Mouse (Mus musculus): ENCODE results near the gene Ppp1r36. TPM values are rescaled to one million over a fixed set of nuclear protein-coding genes. Genes with fewer than 3 reads are reported as not detected.

Gene Ppp1r36
- total RNA-seq, 2 experiments from 2014 or later: 0.24 to 0.78 TPM

DNA sequence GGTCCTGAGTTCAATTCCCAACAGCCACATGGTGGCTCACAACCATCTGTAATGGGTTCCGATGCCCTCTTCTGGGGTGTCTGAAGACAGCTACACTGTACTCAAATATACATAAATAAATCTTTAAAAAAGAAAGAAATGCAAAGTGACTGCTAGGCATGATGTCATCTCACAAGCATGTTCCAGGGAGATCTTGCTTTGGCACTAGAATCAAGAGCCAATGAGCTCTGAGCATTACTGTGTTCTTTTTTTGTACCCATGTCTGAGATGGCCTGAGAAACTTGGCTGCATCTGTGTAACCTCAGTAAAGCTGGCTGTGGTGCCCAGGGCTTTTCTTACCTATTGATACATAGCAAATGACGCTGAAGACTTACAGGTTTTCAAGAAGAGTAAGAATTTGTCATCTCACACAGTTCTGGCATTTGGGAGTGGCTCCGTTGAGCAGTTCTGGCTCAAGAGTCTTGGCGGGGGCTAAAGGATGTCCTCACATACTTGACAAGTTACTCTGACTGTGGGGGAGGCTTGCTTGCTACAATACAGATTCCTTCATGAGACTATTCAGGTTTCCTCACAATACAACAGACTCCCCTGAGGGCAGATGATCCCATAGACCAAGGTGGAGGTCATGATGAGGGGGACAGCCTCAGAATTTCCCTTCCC lies 62.6 kb downstream of the Ppp1r36 start:
- intact Hi-C loops (cut with DNase I): loop anchor here (10.0 kb wide), 2 partner anchors 105 to 215 kb away; partner anchors contain the start of gene Zbtb1
- DNase-seq: peak; percentile 41 to 45

DNA sequence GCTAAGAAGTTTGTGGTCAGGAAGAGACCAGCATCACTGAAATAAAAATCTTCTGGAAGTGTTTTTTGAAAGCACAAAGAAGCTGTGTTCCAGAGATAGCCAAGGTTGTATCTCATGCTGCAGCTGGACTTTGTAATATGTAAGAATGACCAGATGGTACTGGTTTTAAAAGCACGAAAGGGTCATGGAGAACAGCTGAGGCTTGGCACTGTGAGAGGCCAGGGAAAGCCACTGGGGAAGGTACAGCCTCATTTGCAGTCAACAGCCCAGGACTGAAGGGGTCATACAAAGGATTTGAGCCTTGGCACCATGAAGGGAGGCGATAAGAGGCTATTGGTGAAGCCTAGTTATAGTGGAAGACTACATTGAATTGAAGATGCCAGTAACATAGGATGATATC lies 65.1 kb downstream of the Ppp1r36 start:
- intact Hi-C loops (cut with DNase I): no loop called here
- DNase-seq: peak; percentile 42 to 58

DNA sequence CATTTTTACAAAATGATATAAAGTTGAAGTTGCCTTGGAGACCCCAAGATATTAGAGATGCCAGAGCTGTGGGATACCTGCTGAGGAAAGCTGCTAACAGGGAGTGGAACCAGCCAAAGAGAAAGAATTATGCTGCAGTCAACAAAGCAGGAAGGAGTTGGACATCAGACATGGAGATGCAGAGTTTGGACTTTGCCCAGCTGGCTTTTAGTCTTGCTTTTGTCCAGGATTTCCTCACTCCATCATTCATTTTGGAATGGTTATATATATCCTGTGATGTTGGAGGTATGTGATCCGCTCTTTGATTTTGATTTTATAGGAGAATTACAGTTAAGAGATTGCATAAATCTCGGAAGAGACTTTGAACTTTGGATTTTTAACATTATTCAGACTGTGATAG lies 65.6 kb downstream of the Ppp1r36 start:
- DNase-seq: no peak

DNA sequence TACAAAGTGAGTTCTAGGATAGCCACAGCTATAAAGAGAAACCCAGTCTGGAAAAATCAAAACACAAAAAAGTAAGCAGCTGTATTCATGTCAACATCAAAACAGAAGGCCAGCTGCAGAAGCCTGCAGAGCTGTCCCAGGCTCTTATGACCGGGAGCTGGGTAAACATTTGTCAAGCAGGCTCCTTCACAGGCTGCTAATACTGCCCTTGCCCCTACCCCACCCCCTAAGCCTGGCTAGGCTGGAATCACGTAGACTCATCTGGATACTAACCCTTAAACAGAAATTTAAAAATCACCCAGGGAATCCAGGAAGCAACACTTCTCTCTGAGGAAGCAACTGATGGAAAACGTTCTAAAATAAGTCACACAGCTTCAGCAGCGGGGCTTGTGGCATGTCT lies 67.5 kb downstream of the Ppp1r36 start:
- intact Hi-C loops (cut with DNase I): no loop called here
- no peak for DNase-seq

More for the DNA sequence above, 65.6 kb downstream of the Ppp1r36 start:
- intact Hi-C loops (cut with DNase I): no loop called here

DNA sequence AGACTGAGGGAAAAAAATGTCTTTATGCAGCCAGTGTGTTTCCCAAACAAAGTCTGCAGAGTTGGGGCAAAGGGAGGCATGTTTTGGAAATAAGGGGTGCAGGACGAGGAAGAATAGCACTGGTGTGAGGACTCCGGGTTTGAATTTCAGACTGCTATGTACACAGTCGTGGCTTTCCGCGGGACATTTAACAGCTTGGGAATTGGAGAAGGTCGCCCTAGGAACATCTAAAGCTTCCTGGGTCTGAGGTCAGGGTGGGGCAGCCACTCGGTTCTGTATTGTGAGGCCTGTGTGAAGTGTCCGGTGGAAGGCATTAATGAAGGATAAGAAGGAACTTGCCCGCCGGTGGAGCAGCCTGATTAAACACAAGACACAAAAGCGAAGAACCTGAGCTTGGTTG lies 68.0 kb downstream of the Ppp1r36 start:
- no peak for DNase-seq
- intact Hi-C loops (cut with DNase I): no loop called here

DNA sequence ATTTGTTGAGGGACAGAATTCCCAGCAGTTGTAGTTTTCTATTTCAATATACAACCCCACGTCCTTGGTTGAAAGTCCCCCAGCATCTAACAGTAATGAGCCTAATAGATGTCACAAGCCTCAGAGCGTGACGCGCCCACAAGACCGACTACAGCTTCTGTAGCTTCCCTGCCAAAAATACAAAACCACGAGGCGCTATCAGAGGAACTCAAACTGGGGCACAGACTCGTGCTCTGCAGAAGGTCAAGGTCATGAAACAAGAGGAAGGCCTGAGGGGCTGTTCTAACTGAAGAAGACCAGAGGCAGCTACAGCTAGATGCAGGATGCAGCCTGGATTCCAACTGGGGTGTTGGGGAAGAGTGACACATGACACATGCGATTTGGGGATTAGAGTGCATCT lies 69.6 kb downstream of the Ppp1r36 start:
- intact Hi-C loops (cut with DNase I): no loop called here
- DNase-seq: no peak

Other genes starting within 250 kb of the Ppp1r36 start
- not detected for gene Esr2, start 240.3 kb upstream of the Ppp1r36 start, total RNA-seq (2021)
- not detected for gene Tex21, start 170.8 kb upstream of the Ppp1r36 start, total RNA-seq (2021)
- gene Mthfd1, start 162.2 kb upstream of the Ppp1r36 start, total RNA-seq (2021): 10 to 100 TPM; 29.4 to 29.7 TPM
- gene Akap5, start 92.6 kb upstream of the Ppp1r36 start, total RNA-seq (2021): 1 to 10 TPM; 2.2 to 3.5 TPM
- 1 to 10 TPM; 7.5 to 8.3 TPM for gene Zbtb25, start 47.9 kb upstream of the Ppp1r36 start, total RNA-seq (2021)
- gene Zbtb1, start 47.3 kb upstream of the Ppp1r36 start, total RNA-seq (2021): 1 to 10 TPM; 5.0 to 5.2 TPM
- gene Hspa2, start 13.4 kb upstream of the Ppp1r36 start, total RNA-seq (2021): 10 to 100 TPM in 1 of 2 experiments, 1 to 10 TPM in 1; 9.7 to 10.7 TPM
- gene Plekhg3, start 113.4 kb downstream of the Ppp1r36 start, total RNA-seq (2021): 10 to 100 TPM; 19.1 to 20.4 TPM

Data from heart, postnatal 14 days (tissue).